Mouse (Mus musculus) spleen, adult 2 months (tissue): ENCODE measurements around the gene Gars.

Experiments used
- CTCF ChIP-seq: fragments of 200-500 bp; IDR thresholded peaks from 2 replicates; pipeline ENCODE4 v1.5.1; 2011; ENCODE audit warnings: mild to moderate bottlenecking, inconsistent platforms; ENCODE audit not compliant: insufficient read depth, insufficient read length, insufficient replicate concordance; ENCODE audit errors: extremely low read depth
- POLR2A ChIP-seq: fragments of 200-500 bp; IDR thresholded peaks from 2 replicates; pipeline ENCODE4 v1.6.1; 2011; ENCODE audit warnings: low read depth, low read length, inconsistent platforms

DNA sequence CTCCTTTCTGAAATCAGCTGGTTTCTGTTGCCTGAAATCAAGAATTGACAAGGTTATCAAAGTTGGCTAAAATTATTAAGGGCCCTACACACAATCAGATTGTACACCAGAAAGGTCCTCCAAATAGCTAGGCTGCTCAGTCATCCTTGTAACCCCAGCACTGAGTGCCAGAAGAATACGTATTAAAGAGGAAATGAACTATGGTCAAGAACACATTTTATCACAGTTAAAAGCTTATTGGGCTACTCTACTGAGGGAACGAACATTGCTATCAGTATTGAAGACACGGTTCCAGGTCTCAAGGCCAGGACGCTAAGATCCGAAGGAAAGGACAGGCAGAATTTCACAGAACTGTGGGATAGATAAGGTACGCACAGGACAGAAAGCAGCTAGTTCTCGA is 45.7 kb upstream of the Gars start:
- TF ChIP-seq POLR2A (no peak), CTCF (no peak)
